Mouse (Mus musculus): ENCODE measurements around the gene Abcb8.

Gene Abcb8

DNA sequence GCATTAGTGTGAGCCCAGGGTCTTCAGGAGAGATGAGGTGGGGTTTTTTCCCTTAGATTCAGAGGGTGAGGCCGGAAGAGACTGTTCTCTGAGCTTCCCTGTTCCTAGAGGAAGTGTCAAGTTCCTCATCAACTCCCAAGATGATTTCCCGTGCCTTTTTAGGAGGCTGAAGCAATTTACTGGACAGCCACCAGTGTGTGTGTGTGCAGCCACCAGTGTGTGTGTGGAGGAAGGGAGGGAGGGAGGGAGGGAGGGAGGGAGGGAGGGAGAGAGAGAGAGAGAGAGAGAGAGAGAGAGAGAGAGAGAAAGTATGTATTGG is 60.5 kb downstream of the Abcb8 start:
- DNase-seq (ENCODE audit: low read depth in 2 of 2, low spot score in 2 of 2) = no peak

DNA sequence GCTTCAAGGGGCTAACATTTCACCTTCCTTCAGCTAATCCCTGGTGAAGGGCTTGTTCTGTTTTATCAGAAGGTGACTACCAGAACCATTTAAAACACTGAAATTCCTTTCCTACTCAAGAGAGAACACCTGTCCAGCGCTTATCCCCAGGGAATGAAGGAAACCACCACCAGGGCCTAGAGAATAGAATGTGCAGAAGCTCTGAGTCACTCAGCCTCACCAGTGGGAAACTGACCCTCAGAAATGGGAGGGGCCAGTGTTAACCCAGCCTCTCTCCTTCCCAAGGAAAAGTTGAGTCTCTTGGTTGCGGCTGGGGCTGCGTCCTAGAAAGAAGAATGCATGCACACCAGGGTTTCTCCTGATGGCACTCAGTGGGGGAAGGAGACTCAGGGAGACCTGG is 61.6 kb downstream of the Abcb8 start:
- no peak for DNase-seq (ENCODE audit: low read depth in 2 of 2, low spot score in 2 of 2)

DNA sequence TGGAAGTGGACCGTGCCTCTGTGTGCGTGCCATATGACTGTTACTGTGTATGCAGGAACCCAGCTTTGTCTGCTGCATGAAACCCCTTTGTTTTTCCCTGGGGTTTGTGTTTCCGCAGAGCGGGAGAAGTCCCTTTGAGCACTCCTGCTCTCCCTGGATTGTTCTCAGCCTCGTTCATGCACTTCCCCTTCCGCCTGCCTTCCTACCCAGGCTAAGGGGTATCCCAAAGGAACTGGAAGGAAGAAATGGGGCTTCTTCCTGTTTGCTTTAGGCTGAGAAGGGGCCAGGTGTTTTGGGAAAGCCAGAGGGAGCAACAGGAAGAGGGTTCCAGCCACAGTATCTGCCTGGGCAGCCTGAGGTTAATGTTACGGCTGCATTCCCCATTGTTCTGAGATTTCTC is 62.1 kb downstream of the Abcb8 start:
- DNase-seq (ENCODE audit: low read depth in 2 of 2, low spot score in 2 of 2) = no peak

All from CD8-positive naive resting alpha-beta T cell, adult 2 months (primary cell).